Mouse (Mus musculus) olfactory bulb, adult 2 months (tissue): Measurements from ENCODE around the gene Gabbr2. TPM values are rescaled to one million over a fixed set of nuclear protein-coding genes. Genes with fewer than 3 reads are reported as not detected.
A peak's percentile ranks its signal among the peaks of the same experiment; 100 is the strongest.

ENCODE experiments used
- H3K27ac ChIP-seq: fragments of 200-500 bp; 2 replicates; pipeline ENCODE4 v1.5.1; 2012; ENCODE audit warnings: low read depth, low read length; ENCODE audit not compliant: insufficient read depth
- H3K4me1 ChIP-seq: fragments of 200-500 bp; 2 replicates; pipeline ENCODE4 v1.6.1; 2012; ENCODE audit warnings: low read length; ENCODE audit not compliant: control insufficient read depth, insufficient read depth
- H3K4me3 ChIP-seq: fragments of 200-500 bp; 2 replicates; pipeline ENCODE4 v1.5.1; 2012; ENCODE audit warnings: mild to moderate bottlenecking, low read depth, low read length, moderate library complexity; ENCODE audit not compliant: insufficient read depth
- CTCF ChIP-seq: fragments of 200-500 bp; IDR thresholded peaks from 2 replicates; pipeline ENCODE4 v1.5.1; 2012; ENCODE audit warnings: low read depth, mild to moderate bottlenecking, low read length, moderate library complexity; ENCODE audit not compliant: insufficient read depth
- POLR2A ChIP-seq: fragments of 200-500 bp; IDR thresholded peaks from 2 replicates; pipeline ENCODE4 v1.6.1; 2012; ENCODE audit warnings: mild to moderate bottlenecking, low read depth, low read length, moderate library complexity; ENCODE audit not compliant: insufficient read depth
- whole genome bisulfite sequencing: fragments of 180-500 bp; shearing (Covaris S2); methylation state at CpG from one replicate; pipeline ENCODE4 v1.1.7; 2018; 5-methylcytosine and 5-hydroxymethylcytosine counted together
- polyA plus RNA-seq: library from polyadenylated mRNA; stranded (reverse); fragments of >200 nt; gene quantifications from 2 replicates; pipeline ENCODE4 v1.2.4, GENCODE M21; 2012; ENCODE audit warnings: low replicate concordance; ENCODE audit not compliant: missing spikeins, insufficient read depth, insufficient read length

Gabbr2 gene
- polyA plus RNA-seq, 1 experiment = not detected

GRCm38 (mm10) chr4:47022804-47023603 lies 31.3 kb upstream of the Gabbr2 start:
- TF ChIP-seq CTCF (no peak), POLR2A (no peak)
- H3K27ac ChIP-seq = no peak overlapping the region
- 92% methylated on average over 10 of the region's 10 CpGs for WGBS
- H3K4me1 ChIP-seq = 0 out of 2 replicates have a peak, but pooled peaks cover 6% of the 10 kb centered on the region
- H3K4me3 ChIP-seq = no peak overlapping the region

- Histone ChIP-seq H3K4me3 (no peak overlapping the region), H3K27ac (no peak overlapping the region), H3K4me1 (0 out of 2 replicates have a peak, but pooled peaks cover 6% of the 10 kb centered on the region)
- TF ChIP-seq POLR2A (no peak), CTCF (peak; percentile 36; the same call in 1 of the 2 replicates)
- WGBS = 22% methylated on average over 5 of the region's 5 CpGs
Measured at GRCm38 (mm10) chr4:47020563-47020962, 28.9 kb upstream of the Gabbr2 start.

- 83% methylated on average over 3 of the region's 3 CpGs for WGBS
- Histone ChIP-seq H3K4me3 (no peak overlapping the region), H3K27ac (no peak overlapping the region), H3K4me1 (peaks cover 12% of the 10 kb centered on the region)
- TF ChIP-seq POLR2A (no peak), CTCF (no peak)
Measured at GRCm38 (mm10) chr4:47015156-47015555, 23.5 kb upstream of the Gabbr2 start.

GRCm38 (mm10) chr4:47012476-47012875 lies 20.8 kb upstream of the Gabbr2 start:
- Histone ChIP-seq H3K27ac (no peak overlapping the region), H3K4me1 (peaks cover 16% of the 10 kb centered on the region), H3K4me3 (no peak overlapping the region)
- WGBS = 46% methylated on average over 10 of the region's 10 CpGs
- TF ChIP-seq POLR2A = no peak

GRCm38 (mm10) chr4:47010400-47011231 lies 18.9 kb upstream of the Gabbr2 start:
- Histone ChIP-seq H3K4me3 (peak overlapping the region; percentile 10; the same call in 1 of the 2 replicates), H3K27ac (peak overlapping the region; percentile 30; the same call in 1 of the 2 replicates), H3K4me1 (peaks cover 16% of the 10 kb centered on the region)
- no peak for TF ChIP-seq POLR2A
- no peak for TF ChIP-seq CTCF
- 18% methylated on average over 12 of the region's 12 CpGs for WGBS

- no peaks in the 10 kb centered on the region for H3K4me1 ChIP-seq
- no peak overlapping the region for H3K27ac ChIP-seq
- no peak for TF ChIP-seq POLR2A
- no peak for TF ChIP-seq CTCF
- H3K4me3 ChIP-seq = no peak overlapping the region
- WGBS = 82% methylated on average over 8 of the region's 8 CpGs
Measured at GRCm38 (mm10) chr4:47000626-47001395, 9.1 kb upstream of the Gabbr2 start.

GRCm38 (mm10) chr4:46997969-46998368 lies 6.3 kb upstream of the Gabbr2 start:
- Histone ChIP-seq H3K27ac (no peak overlapping the region), H3K4me1 (no peaks in the 10 kb centered on the region), H3K4me3 (no peak overlapping the region)
- TF ChIP-seq POLR2A (no peak), CTCF (no peak)
- WGBS = 73% methylated on average over 2 of the region's 2 CpGs

GRCm38 (mm10) chr4:46992827-46993473 lies 1.3 kb upstream of the Gabbr2 start:
- peaks cover 22% of the 10 kb centered on the region for H3K4me1 ChIP-seq
- TF ChIP-seq POLR2A (no peak), CTCF (no peak)
- 40% methylated on average over 8 of the region's 8 CpGs for WGBS
- H3K27ac ChIP-seq = no peak overlapping the region
- no peak overlapping the region for H3K4me3 ChIP-seq
